In genomic region chr12:79854507-79854906, GRCm38 (mm10) we compare ENCODE assay signal across 23 mouse cellular contexts.
DNase-seq lines count a peak whose midpoint lies in the region; ATAC-seq and TF ChIP-seq lines count a peak whose summit lies in the region.
"Had no signal": no experiment of that assay in that cellular context is flagged by ENCODE, and none has a peak within 500 bp of the region (broad histone marks: within the 10 kb centered on the region; RNA-seq: fewer than 3 reads in every experiment).

No protein-coding gene starts in this region.

- WGBS in intestine, embryonic 15.5 days = 85% methylated on average over 2 of the region's 2 CpGs
- WGBS in intestine, embryonic 16.5 days = 91% methylated on average over 2 of the region's 2 CpGs
- WGBS in lung, embryonic 16.5 days = 72% methylated on average over 2 of the region's 2 CpGs
- WGBS in lung, adult 2 months = 84% methylated on average over 2 of the region's 2 CpGs
- 87% methylated on average over 2 of the region's 2 CpGs for WGBS in embryonic facial prominence, embryonic 14.5 days
- 90% methylated on average over 2 of the region's 2 CpGs for WGBS in thymus, adult 2 months

- no peak overlapping the region for H3K4me2 ChIP-seq in intestine, embryonic 15.5 days (replicated peaks)
- no peak overlapping the region for H3K4me2 ChIP-seq in intestine, embryonic 16.5 days (ENCODE audit: low read depth, low read length)
- H3K4me2 ChIP-seq in lung, embryonic 16.5 days (ENCODE audit: low read depth, low read length) = no peak overlapping the region
- H3K4me2 ChIP-seq in embryonic facial prominence, embryonic 14.5 days (ENCODE audit: low read depth, low read length) = no peak overlapping the region
- H3K4me2 ChIP-seq: forebrain, embryonic 12.5 days; heart, embryonic 15.5 days; hindbrain, embryonic 12.5 days; liver, embryonic 11.5 days; neural tube, embryonic 15.5 days had no signal

- DNase-seq in lung, adult 2 months = no peak
- no peak for DNase-seq in embryonic facial prominence, embryonic 14.5 days (ENCODE audit: low spot score)
- DNase-seq in left cerebral cortex, postnatal 14 days (ENCODE audit: low spot score in 2 of 2) = no peak
- no peak for DNase-seq in thymus, adult 2 months
- DNase-seq: adrenal gland, postnatal 25 days; B cell, adult 2 months; cerebellum, adult 11-12 months; cerebellum, postnatal 14 days; gastrocnemius, postnatal 10 days; kidney, postnatal 36 days; thymus, postnatal 14 days had no signal

- peak overlapping the region; percentile 54 for H3K27ac ChIP-seq in intestine, embryonic 15.5 days
- H3K27ac ChIP-seq in intestine, embryonic 16.5 days (ENCODE audit: low read length) = no peak overlapping the region
- H3K27ac ChIP-seq in lung, embryonic 16.5 days (ENCODE audit: low read length) = peak overlapping the region; percentile 84
- 0 out of 2 replicates have a peak overlapping the region, but pooled peaks have one; percentile 13 for H3K27ac ChIP-seq in embryonic facial prominence, embryonic 14.5 days (replicated peaks; ENCODE audit: low read depth, low read length)
- H3K27ac ChIP-seq in thymus, adult 2 months (ENCODE audit: control insufficient read depth, insufficient read depth, low read length) = no peak overlapping the region
- H3K27ac ChIP-seq: forebrain, embryonic 12.5 days; hindbrain, embryonic 12.5 days; left cerebral cortex, adult 2 months; neural tube, embryonic 15.5 days had no signal

- ATAC-seq in intestine, embryonic 15.5 days = no peak
- ATAC-seq in intestine, embryonic 16.5 days = no peak
- no peak for ATAC-seq in lung, embryonic 16.5 days (ENCODE audit: low read depth)
- ATAC-seq in CD4-positive, CD25-positive, alpha-beta regulatory T cell, adult 4 months = peak; percentile 56
- no peak for ATAC-seq in embryonic facial prominence, embryonic 14.5 days (ENCODE audit: low read depth)
- ATAC-seq: midbrain, embryonic 16.5 days had no signal

- H3K27me3 ChIP-seq in intestine, embryonic 15.5 days (replicated peaks) = no peaks in the 10 kb centered on the region
- no peaks in the 10 kb centered on the region for H3K27me3 ChIP-seq in intestine, embryonic 16.5 days (replicated peaks; ENCODE audit: control insufficient read depth, insufficient read depth, low read length)
- no peaks in the 10 kb centered on the region for H3K27me3 ChIP-seq in lung, embryonic 16.5 days (ENCODE audit: control insufficient read depth, insufficient read depth, low read depth, low read length)
- no peaks in the 10 kb centered on the region for H3K27me3 ChIP-seq in embryonic facial prominence, embryonic 14.5 days (replicated peaks; ENCODE audit: control insufficient read depth, insufficient read depth, low read length)
- H3K27me3 ChIP-seq in thymus, adult 2 months (ENCODE audit: control insufficient read depth, insufficient read depth, low read length) = no peaks in the 10 kb centered on the region
- H3K27me3 ChIP-seq: heart, embryonic 15.5 days; hindbrain, embryonic 12.5 days; neural tube, embryonic 15.5 days had no signal

- H3K4me1 ChIP-seq in intestine, embryonic 15.5 days (replicated peaks) = peaks cover 27% of the 10 kb centered on the region
- H3K4me1 ChIP-seq in intestine, embryonic 16.5 days (ENCODE audit: control insufficient read depth, insufficient read depth, low read length) = peaks cover 29% of the 10 kb centered on the region
- peaks cover 64% of the 10 kb centered on the region for H3K4me1 ChIP-seq in lung, embryonic 16.5 days (replicated peaks; ENCODE audit: control insufficient read depth, insufficient read depth, low read length)
- H3K4me1 ChIP-seq in lung, adult 2 months (ENCODE audit: control insufficient read depth, insufficient read depth, low read length) = peaks cover 13% of the 10 kb centered on the region
- H3K4me1 ChIP-seq in embryonic facial prominence, embryonic 14.5 days (ENCODE audit: control insufficient read depth, insufficient read depth, low read length) = peaks cover 72% of the 10 kb centered on the region
- 0 out of 2 replicates have a peak, but pooled peaks cover 3% of the 10 kb centered on the region for H3K4me1 ChIP-seq in thymus, adult 2 months (replicated peaks; ENCODE audit: control insufficient read depth, insufficient read depth, low read length)

- no peaks in the 10 kb centered on the region for H3K9me3 ChIP-seq in intestine, embryonic 15.5 days
- no peaks in the 10 kb centered on the region for H3K9me3 ChIP-seq in intestine, embryonic 16.5 days (ENCODE audit: control insufficient read depth, low read length)
- H3K9me3 ChIP-seq in lung, embryonic 16.5 days (ENCODE audit: control insufficient read depth, low read length) = no peaks in the 10 kb centered on the region
- H3K9me3 ChIP-seq in embryonic facial prominence, embryonic 14.5 days (ENCODE audit: control insufficient read depth, low read length) = 0 out of 2 replicates have a peak, but pooled peaks cover 5% of the 10 kb centered on the region
- H3K9me3 ChIP-seq: heart, embryonic 15.5 days; hindbrain, embryonic 12.5 days; neural tube, embryonic 15.5 days had no signal

- intact Hi-C loops in left cerebral cortex, postnatal 14 days (cut with DNase I) = no loop called here

- no peaks in the 10 kb centered on the region for H3K36me3 ChIP-seq in intestine, embryonic 15.5 days
- no peaks in the 10 kb centered on the region for H3K36me3 ChIP-seq in intestine, embryonic 16.5 days (ENCODE audit: control insufficient read depth, insufficient read depth, low read length)
- no peaks in the 10 kb centered on the region for H3K36me3 ChIP-seq in lung, embryonic 16.5 days (ENCODE audit: control insufficient read depth, insufficient read depth, low read length)
- no peaks in the 10 kb centered on the region for H3K36me3 ChIP-seq in embryonic facial prominence, embryonic 14.5 days (ENCODE audit: control insufficient read depth, insufficient read depth, low read length)
- H3K36me3 ChIP-seq in thymus, adult 2 months (ENCODE audit: control insufficient read depth, insufficient read depth, low read length) = no peaks in the 10 kb centered on the region
- H3K36me3 ChIP-seq: forebrain, embryonic 12.5 days; heart, embryonic 15.5 days; hindbrain, embryonic 12.5 days; neural tube, embryonic 15.5 days had no signal

- no peak overlapping the region for H3K4me3 ChIP-seq in intestine, embryonic 15.5 days (replicated peaks)
- H3K4me3 ChIP-seq in intestine, embryonic 16.5 days (ENCODE audit: low read length) = no peak overlapping the region
- H3K4me3 ChIP-seq in lung, embryonic 16.5 days (ENCODE audit: low read length) = no peak overlapping the region
- no peak overlapping the region for H3K4me3 ChIP-seq in lung, adult 2 months (replicated peaks; ENCODE audit: extremely low read depth, low read depth, low read length)
- H3K4me3 ChIP-seq in embryonic facial prominence, embryonic 14.5 days (ENCODE audit: low read depth, low read length) = no peak overlapping the region
- H3K4me3 ChIP-seq in thymus, adult 2 months (ENCODE audit: control insufficient read depth, insufficient read depth, low read length) = no peak overlapping the region
- H3K4me3 ChIP-seq: forebrain, embryonic 12.5 days; heart, embryonic 15.5 days; hindbrain, embryonic 12.5 days; left cerebral cortex, adult 2 months; megakaryocyte, embryonic 14.5 days; neural tube, embryonic 15.5 days had no signal

- no peak overlapping the region for H3K9ac ChIP-seq in intestine, embryonic 15.5 days
- H3K9ac ChIP-seq in intestine, embryonic 16.5 days (ENCODE audit: low read depth, low read length) = no peak overlapping the region
- no peak overlapping the region for H3K9ac ChIP-seq in lung, embryonic 16.5 days (ENCODE audit: low read length)
- no peak overlapping the region for H3K9ac ChIP-seq in embryonic facial prominence, embryonic 14.5 days (ENCODE audit: low read depth, low read length)
- H3K9ac ChIP-seq: forebrain, embryonic 12.5 days; heart, embryonic 15.5 days; hindbrain, embryonic 12.5 days; neural tube, embryonic 15.5 days had no signal

- TF ChIP-seq CTCF in lung, adult 2 months (IDR thresholded peaks at IDR 0.05; ENCODE audit: insufficient read depth, low read length) = no peak
- TF ChIP-seq CTCF in thymus, adult 2 months (IDR thresholded peaks at IDR 0.05; ENCODE audit: borderline replicate concordance, control insufficient read depth, extremely low read depth, insufficient read depth, low read length, poor library complexity) = no peak

- TF ChIP-seq POLR2A in lung, adult 2 months (IDR thresholded peaks at IDR 0.05; ENCODE audit: borderline replicate concordance, extremely low read depth, low read depth, low read length) = no peak
- no peak for TF ChIP-seq POLR2A in thymus, adult 2 months (IDR thresholded peaks at IDR 0.05; ENCODE audit: control insufficient read depth, extremely low read depth, insufficient read depth, low read length, poor library complexity)

Comparison
In these comparisons a context has a peak if more than half of its experiments do, and no peak if none do; other contexts are left out.
1. H3K27ac ChIP-seq: peak in intestine, embryonic 15.5 days (single experiment), lung, embryonic 16.5 days (single experiment) and embryonic facial prominence, embryonic 14.5 days (single experiment); none in intestine, embryonic 16.5 days (single experiment) and thymus, adult 2 months (single experiment).